Mouse (Mus musculus): Measurements from ENCODE around the gene Nmnat2.

Gene Nmnat2

GRCm38 (mm10) chr1:153128780-153129179 lies 174.0 kb downstream of the Nmnat2 start:
- DNase-seq: no peak

GRCm38 (mm10) chr1:153129992-153130713 lies 175.4 kb downstream of the Nmnat2 start:
- no peak for DNase-seq

GRCm38 (mm10) chr1:153133865-153134781 lies 179.3 kb downstream of the Nmnat2 start:
- DNase-seq: no peak

GRCm38 (mm10) chr1:153136647-153137046 lies 181.9 kb downstream of the Nmnat2 start:
- DNase-seq: no peak

DNA sequence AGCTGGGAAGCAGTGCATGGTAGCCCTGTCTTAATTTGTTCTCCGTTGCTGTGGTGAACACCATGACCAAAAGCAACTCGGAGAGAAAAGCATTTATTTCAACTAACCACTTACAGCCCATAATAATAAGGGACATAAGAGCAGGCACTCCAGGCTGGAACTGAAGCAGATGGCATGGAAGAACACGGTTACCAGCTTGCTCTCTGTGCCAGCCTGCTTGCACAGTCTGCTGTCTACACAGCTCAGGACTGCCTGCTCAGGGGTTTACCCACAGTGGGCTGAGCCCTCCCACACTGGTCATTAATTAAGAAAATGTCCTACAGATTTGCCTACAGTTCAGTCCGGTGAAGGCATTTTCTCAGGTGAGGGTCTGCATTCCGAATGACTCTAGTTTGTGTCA lies 183.7 kb downstream of the Nmnat2 start:
- DNase-seq: no peak

- DNase-seq: no peak
These were observed 184.8 kb downstream of the Nmnat2 start for GRCm38 (mm10) chr1:153139635-153140034.

DNA sequence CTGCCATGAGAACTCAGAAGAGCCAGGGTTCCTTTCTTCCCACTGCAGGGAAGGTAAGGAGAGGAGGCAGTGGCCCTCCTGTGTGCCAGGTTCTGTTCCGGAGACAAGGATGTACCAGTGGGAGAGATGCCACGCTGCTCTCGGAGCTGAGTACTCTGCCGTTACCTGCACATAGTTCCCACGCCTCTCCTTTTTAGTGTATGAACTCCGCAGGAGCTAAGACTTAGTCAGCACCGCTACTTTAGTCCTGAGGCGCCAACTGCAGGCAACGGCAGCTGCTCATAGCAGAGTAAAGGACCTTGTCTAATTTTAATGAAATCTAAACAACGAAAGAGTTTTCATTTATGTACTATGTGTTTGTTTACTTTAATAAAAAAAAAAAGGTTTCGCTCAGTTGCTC lies 185.5 kb downstream of the Nmnat2 start:
- DNase-seq: no peak

- DNase-seq: peak; percentile 77
These were observed 186.0 kb downstream of the Nmnat2 start for GRCm38 (mm10) chr1:153140747-153141228.

GRCm38 (mm10) chr1:153144021-153144420 lies 189.2 kb downstream of the Nmnat2 start:
- no peak for DNase-seq

- DNase-seq: no peak
These were observed 191.0 kb downstream of the Nmnat2 start for GRCm38 (mm10) chr1:153145791-153146190.

DNA sequence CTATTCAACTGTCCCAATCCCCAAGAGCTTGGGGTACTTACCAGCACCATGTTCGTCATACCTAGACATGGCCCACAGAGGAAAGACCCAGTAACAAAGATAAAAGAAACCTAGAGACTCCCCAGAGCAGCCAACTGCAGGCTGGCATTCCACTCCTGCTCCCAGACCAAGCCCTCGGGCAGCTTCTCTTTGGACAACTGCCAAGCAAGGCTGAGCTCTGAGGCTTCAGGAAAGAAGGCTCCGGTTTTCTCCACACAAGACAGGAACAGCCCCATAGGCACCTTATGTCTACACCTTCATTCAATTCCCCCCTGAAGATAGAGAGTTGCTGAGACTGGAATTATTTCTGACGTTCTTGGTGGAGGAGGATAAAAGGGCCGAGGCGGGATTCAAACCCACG lies 197.8 kb downstream of the Nmnat2 start:
- DNase-seq: no peak

GRCm38 (mm10) chr1:153153619-153154137 lies 198.9 kb downstream of the Nmnat2 start:
- DNase-seq: peak; percentile 50

DNA sequence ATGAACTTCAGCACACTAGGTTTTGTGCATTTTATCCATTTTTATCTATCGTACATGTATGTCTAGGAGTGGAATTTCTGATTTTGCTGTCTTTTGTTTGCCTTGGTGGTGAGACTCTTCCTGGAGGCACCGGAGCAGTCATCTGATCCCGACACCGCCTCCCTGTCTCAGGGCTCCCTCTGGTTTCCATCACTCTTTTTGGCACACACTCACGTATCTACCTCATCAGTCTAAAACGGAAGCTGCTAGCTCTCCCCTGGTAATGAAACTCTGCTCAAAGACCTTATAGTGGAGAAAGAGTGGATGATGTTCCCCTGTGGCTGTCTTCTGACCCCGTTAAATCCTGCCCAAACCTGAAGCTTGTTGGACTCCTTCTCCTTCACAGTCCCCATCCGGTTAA lies 200.6 kb downstream of the Nmnat2 start:
- DNase-seq: no peak

DNA sequence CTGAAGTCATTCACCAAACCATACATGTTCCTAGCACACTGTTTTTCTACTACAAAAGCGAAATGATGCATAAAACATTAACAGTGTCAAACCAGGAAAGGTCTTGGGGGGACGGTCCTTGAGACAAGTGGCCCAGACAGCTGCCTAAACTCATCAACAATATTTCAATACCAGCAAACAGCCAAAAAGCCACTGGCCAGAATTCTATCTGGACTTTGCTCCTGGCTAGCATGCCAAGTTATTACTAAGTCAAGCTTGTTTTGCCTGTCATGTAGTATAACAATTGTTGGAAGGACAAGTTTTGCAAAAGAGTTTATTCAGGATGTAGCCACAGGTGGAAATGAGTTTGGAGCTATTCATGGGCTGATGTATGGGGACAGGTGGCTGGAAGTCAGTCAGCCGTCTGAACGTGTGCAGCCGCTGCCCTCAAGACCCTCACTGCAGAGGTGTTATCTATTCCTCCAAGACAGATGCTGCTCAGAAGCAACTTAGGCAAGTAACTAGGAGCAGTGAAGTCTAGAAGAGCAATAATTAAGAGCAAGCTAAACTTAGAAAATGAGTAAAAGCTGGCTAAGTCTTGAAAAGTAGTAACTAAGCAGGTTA lies 202.3 kb downstream of the Nmnat2 start:
- no peak for DNase-seq

- no peak for DNase-seq
These were observed 204.3 kb downstream of the Nmnat2 start for GRCm38 (mm10) chr1:153159137-153159536.

GRCm38 (mm10) chr1:153163831-153164230 lies 209.0 kb downstream of the Nmnat2 start:
- no peak for DNase-seq

GRCm38 (mm10) chr1:153168293-153168692 lies 213.5 kb downstream of the Nmnat2 start:
- DNase-seq: no peak
